Mouse (Mus musculus): Measurements from ENCODE around the gene Hmcn1.

Hmcn1 gene

DNA sequence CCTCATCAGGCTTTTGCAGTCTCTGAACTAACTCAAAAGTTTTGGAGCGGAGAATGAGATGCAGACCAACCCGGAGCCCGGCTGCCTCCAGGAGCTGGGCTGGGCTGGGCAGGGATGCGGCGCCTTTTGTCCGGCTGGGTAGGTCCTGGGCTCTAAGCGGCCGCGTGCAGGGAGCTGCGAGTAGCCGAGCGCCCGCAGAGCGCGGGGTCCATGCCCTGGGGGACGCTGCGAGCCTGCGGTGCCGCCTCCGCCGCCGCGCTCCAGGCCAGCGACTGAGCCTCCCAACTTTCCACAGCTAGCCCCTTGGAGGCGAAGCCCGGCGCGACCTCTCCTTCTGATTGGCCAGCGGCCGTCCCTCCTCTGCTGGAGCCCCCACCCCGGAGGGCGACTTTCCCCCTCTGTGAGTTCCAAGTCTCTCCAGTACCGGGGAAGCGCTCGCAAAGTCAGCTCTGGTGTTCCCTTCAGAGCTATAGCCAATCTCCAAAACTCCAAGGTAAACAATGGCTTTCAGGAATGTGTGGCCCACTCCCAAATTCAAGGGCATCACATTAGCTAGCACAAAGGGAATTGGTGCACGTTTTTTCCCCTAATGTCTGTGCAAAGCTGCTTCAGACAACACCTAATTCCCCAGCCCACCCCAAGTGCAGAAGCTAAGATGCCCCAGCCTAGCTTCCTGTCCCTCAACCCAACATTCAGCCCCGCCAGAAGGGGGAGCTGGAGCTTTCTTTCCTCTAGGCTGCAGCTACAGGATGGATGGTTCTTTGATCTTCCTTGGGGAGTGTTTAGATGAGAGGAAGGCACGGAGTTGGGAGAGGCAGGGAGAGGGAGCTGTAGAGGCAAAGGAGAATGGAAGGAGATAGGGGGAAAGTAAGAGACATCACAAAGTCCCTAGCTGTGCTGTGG is at the start of gene Hmcn1:
Hmcn1 (minus strand) TSS at position 274 of the 903 bp plus-strand sequence.
- peak; percentile 65 for ATAC-seq (ENCODE audit: low TSS enrichment)

DNA sequence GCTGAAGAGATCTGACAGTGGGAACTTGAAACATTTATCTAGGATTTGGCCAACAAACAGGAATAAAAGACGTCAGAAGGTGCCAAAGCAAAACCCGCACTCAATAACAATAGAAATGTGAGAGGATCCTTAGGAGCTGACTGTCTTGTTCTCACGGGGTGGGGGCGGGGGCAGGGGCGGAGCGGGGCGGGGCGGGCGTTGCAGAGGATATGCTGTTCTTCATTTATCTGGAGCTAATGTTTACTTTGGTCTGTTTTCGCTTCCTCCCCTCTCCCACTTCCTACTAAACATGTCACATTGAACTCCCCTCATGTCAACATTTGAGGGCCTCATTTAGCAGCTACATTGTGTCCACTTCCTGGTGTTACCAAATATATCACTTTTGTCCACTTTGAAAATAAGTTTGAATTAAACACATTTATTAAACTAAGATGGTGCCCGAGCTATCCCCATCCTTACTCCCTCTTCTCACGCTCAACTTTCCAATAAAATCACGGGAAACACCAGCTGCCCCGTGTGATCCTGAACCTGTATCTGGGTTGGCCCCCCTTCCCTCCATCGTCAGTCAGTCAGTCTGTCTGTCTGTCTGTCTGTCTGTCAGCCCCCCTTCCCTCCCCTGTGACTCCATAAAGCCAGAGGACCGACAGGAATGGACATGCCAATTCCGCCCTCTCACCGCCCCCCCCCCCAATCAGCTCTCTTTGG is 47.9 kb upstream of the Hmcn1 start:
- ATAC-seq (ENCODE audit: low TSS enrichment), result no peak

- no peak for ATAC-seq (ENCODE audit: low TSS enrichment)
These were observed 47.1 kb upstream of the Hmcn1 start for GRCm38 (mm10) chr1:151040290-151040689.

DNA sequence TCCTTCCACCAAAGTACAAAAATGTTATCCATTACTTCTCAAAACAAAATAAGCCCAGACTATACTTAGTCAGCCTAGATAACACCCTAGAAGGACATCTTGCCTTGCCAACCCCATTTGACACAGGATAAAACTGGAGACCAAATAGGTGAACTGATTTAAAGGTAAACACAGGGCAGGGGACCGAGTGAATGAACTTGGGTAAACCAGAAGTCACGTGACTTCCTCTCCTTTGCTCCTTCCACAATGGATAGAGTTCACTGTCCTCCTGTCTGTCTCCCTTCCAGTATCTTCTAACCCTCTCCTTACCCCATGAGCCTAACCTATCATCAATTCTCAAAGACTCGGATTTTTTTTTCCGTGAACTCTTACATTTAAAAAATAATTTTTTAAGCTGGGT is 46.0 kb upstream of the Hmcn1 start:
- ATAC-seq (ENCODE audit: low TSS enrichment), result no peak

- ATAC-seq (ENCODE audit: low TSS enrichment), result no peak
These were observed 45.3 kb upstream of the Hmcn1 start for GRCm38 (mm10) chr1:151038566-151038965.

GRCm38 (mm10) chr1:151036405-151036985 is 43.3 kb upstream of the Hmcn1 start:
- no peak for ATAC-seq (ENCODE audit: low TSS enrichment)

DNA sequence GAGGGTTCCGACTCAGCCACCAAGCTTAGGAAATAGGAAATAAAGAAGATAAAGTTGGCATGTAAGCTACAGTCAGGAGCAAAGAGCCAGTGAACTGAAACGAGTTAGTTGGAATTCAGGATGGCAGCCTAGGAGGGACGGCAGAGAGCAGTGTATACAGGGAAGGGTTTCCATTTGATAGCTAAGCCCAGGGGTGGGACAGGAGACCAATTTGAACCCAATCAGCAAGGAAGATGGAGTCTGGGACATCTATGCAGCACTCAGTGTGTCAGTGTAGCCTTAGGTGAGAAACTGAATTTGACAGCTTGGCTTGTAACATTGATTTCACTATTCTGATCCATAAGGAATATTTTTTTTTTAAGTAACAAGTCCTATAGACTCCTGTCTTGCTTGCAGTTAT is 42.5 kb upstream of the Hmcn1 start:
- no peak for ATAC-seq (ENCODE audit: low TSS enrichment)

DNA sequence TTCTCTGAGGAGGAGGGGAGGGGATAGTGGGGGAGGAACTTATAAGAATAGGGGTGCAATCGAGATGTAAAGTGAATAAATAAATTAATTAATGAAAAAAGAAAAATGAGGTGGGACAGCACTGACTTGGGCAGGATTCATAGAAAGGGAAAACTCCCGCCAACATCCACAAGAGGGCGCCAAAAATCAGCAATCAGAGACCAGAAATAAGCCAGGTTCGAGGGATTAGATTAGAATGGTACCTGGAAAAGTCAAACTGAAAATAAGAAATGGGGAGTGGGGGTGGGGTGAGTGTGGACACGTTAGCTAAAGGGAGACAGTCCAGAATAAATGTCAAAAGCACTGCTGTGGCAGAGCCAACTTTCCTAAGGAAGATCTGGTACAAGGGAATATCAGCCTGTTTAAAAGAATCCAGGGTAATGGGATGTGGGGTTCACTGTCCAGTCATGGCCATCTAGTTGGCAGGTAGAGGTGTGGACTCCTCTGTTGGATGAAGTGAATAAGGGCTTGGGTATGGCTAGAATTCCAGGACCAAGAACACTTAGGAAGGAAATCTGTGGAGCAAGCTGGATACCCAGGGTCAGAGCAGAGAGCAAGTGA is 41.9 kb upstream of the Hmcn1 start:
- peak; percentile 76 for ATAC-seq (ENCODE audit: low TSS enrichment)

GRCm38 (mm10) chr1:151033291-151033690 is 40.1 kb upstream of the Hmcn1 start:
- no peak for ATAC-seq (ENCODE audit: low TSS enrichment)

- no peak for ATAC-seq (ENCODE audit: low TSS enrichment)
These were observed 38.3 kb upstream of the Hmcn1 start for GRCm38 (mm10) chr1:151031581-151031980.

DNA sequence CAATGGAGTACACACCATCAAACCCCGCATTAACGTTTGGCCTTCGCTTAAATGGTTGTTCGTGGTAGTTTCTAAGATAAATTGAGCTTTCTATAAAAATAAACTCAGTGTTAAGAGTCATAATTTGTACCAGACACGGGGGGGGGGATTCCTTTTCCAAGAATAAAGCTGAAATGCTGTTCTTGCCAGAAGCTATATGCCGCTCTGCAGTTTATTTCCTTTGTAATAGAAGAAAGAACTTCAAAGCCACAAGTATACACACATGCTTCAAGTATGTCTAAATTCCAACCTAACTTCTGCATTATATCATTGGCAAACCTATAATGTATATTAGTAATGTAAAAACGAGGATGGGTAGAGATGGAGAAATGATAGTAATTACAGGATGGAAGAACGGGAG is 37.9 kb upstream of the Hmcn1 start:
- no peak for ATAC-seq (ENCODE audit: low TSS enrichment)

- ATAC-seq (ENCODE audit: low TSS enrichment), result no peak
These were observed 32.0 kb upstream of the Hmcn1 start for GRCm38 (mm10) chr1:151025049-151025773.

DNA sequence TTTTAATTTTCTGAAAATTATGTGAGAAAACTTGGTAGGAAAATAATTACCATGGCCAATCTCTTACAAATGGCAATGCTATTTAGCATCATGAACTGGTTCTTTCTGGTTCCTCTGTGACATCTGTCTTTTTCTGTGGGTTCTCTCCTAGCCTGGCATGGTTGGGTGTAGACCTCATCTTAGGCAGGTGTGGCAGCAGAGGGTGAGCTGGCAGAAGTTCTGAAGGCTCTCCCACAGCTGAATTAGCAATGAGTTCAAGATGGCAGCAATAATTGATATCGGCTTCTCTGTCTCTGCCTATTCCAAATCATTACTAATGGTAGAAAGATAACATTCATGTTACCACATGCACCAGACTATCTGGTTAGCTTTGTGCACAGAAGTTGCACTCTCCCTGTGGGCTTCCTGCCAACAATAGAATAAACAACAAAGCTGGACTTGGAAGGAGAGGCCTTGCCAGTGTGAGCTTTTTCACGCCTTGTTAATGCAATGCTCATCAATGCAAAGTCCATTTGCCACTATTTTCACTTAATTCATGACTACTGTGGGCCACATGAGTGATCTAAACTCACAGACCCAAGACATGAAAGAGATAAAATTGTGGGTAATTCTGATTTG is 26.1 kb upstream of the Hmcn1 start:
- no peak for ATAC-seq (ENCODE audit: low TSS enrichment)

GRCm38 (mm10) chr1:151011056-151011455 is 17.8 kb upstream of the Hmcn1 start:
- ATAC-seq (ENCODE audit: low TSS enrichment), result peak; percentile 64; the same call in 1 of the 2 replicates

DNA sequence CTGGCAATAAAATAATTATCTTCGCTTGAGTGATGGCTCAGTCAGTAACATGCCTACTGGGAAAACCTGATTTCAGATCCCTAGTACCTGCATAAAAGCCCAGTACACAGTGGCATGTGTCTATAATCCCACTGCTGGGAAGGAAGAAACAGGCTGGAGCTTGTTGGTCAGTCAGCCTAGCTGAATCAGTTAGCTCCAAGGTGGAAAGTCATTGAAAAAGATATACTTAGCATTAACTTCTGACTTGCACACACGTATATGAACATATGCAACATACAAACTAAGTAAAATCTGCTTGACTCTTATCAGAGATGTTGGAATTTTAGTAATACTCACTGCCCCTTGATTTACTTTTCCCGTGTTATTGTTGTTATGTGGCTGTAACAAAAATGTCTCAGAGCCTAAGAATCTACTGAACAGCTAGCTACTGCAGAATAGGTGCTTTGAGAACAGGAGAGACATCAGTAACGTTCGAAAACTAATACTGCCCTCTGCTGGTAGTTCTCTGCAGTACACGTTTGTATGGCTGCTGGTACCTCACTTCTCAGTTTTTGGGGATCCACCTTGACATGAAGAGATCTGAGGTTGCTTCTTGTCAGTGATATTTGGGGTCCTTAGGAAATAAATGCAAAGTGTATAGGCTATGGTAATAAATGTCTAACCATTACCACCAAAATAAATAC is 16.0 kb upstream of the Hmcn1 start:
- ATAC-seq (ENCODE audit: low TSS enrichment), result peak; percentile 96

GRCm38 (mm10) chr1:151007747-151008146 is 14.5 kb upstream of the Hmcn1 start:
- no peak for ATAC-seq (ENCODE audit: low TSS enrichment)

DNA sequence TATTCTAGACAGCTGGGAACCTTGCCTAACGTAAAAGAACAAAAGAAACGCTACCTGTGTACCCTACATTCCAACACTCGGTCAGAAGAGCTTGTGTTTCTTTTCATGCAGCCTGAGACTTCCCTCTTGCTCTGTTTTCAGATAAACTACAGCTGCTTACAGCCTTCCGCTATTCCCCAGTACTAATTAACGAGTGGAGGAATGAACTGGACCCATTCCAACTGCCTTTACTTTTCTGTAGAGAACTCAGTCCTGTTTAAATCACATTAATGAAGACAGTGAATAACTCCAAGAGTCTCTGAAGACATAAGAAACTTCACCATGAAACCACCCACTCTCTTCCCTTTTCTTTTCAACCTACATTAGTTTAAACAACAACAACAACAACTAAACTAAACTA is 10.8 kb upstream of the Hmcn1 start:
- ATAC-seq (ENCODE audit: low TSS enrichment), result no peak

- no peak for ATAC-seq (ENCODE audit: low TSS enrichment)
These were observed 8.7 kb upstream of the Hmcn1 start for GRCm38 (mm10) chr1:151001868-151002428.

GRCm38 (mm10) chr1:151000714-151001113 is 7.5 kb upstream of the Hmcn1 start:
- ATAC-seq (ENCODE audit: low TSS enrichment), result no peak

DNA sequence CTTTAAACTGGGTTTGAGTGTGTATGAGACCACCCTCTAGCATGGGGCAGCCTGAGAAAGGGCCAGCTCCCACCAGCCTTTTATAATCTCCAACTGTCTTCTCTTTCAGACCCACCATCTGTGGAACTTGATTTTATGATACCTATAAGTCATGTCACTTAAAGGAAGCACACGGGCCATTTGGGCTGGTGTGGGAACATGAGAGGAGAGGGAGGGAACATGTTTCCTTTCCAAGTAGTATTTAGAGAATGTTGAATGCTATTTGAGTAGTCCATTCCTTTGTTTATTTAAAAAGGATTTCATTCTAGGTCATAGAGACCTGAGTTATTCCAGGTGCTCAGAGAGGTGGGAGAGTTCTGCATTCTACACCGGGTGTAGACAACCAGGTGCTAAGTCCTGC is 1.4 kb upstream of the Hmcn1 start:
- no peak for ATAC-seq (ENCODE audit: low TSS enrichment)

All from frontal cortex, adult (tissue).